Mouse (Mus musculus) spleen, adult 2 months (tissue): ENCODE data around the gene Ube2s.

Experiments
- CTCF ChIP-seq: fragments of 200-500 bp; IDR thresholded peaks from 2 replicates; pipeline ENCODE4 v1.5.1; 2011; ENCODE audit warnings: mild to moderate bottlenecking, inconsistent platforms; ENCODE audit not compliant: insufficient read depth, insufficient read length, insufficient replicate concordance; ENCODE audit errors: extremely low read depth
- POLR2A ChIP-seq: fragments of 200-500 bp; IDR thresholded peaks from 2 replicates; pipeline ENCODE4 v1.6.1; 2011; ENCODE audit warnings: low read depth, low read length, inconsistent platforms

DNA sequence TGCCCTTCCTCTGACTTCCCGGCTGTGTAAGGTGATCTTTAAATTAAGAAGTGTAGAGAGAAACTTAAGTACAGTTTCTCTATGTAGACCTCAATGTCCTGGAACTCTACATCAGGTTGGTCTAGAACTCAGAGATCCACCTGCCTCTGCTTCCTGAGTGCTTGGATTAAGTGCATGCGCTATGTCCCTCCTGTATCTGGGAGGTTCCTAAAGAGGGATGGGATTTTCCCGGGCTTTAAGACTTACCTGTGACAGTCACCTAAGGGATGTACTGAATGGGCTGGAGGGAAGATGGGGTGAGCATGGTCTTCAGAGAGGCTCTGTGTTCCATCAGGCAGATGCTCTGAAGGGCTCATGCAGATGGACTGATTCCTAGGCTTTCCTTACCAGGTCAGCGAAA lies 18.7 kb downstream of the Ube2s start:
- no peak for TF ChIP-seq CTCF
- no peak for TF ChIP-seq POLR2A
